Mouse (Mus musculus) midbrain, embryonic 10.5 days (tissue): ENCODE results near the gene Ptbp1. TPM values are rescaled to one million over a fixed set of nuclear protein-coding genes. Genes with fewer than 3 reads are reported as not detected.

ENCODE experiments used
- DNase-seq: peaks from one replicate; pipeline ENCODE4 v3.0.0-alpha.2; 2017; ENCODE audit warnings: low spot score
- H3K27ac ChIP-seq: fragments of 300-500 bp; sonication (generic); replicated peaks from 2 replicates; pipeline ENCODE4 v1.5.1; 2016; ENCODE audit warnings: mild to moderate bottlenecking
- H3K27me3 ChIP-seq: fragments of 300-500 bp; sonication (generic); 2 replicates; pipeline ENCODE4 v1.6.1; 2016; ENCODE audit warnings: low read depth, mild to moderate bottlenecking; ENCODE audit not compliant: poor library complexity, severe bottlenecking
- H3K36me3 ChIP-seq: fragments of 300-500 bp; sonication (generic); 2 replicates; pipeline ENCODE4 v1.6.1; 2016; ENCODE audit warnings: mild to moderate bottlenecking, moderate library complexity
- H3K4me1 ChIP-seq: fragments of 300-500 bp; sonication (generic); 2 replicates; pipeline ENCODE4 v1.6.1; 2016
- H3K4me3 ChIP-seq: fragments of 300-500 bp; sonication (generic); 2 replicates; pipeline ENCODE4 v1.5.1; 2016; ENCODE audit warnings: mild to moderate bottlenecking, moderate library complexity
- H3K9me3 ChIP-seq: fragments of 300-500 bp; sonication (generic); replicated peaks from 2 replicates; pipeline ENCODE4 v1.6.1; 2016; ENCODE audit warnings: mild to moderate bottlenecking
- WGBS: fragments of 180-500 bp; shearing (Covaris S2); methylation state at CpG from one replicate; pipeline ENCODE4 v1.1.7; 2016; 5-methylcytosine and 5-hydroxymethylcytosine counted together
- polyA plus RNA-seq: library from polyadenylated mRNA; unstranded; fragments of >200 nt; fragmentation: Nextera tagmentation; extraction: Ambion mirVana; gene quantifications from 2 replicates; pipeline ENCODE4 v1.2.1, GENCODE M21; 2016

Gene Ptbp1
- polyA plus RNA-seq, 1 experiment from 2014 or later = 334 TPM

DNA sequence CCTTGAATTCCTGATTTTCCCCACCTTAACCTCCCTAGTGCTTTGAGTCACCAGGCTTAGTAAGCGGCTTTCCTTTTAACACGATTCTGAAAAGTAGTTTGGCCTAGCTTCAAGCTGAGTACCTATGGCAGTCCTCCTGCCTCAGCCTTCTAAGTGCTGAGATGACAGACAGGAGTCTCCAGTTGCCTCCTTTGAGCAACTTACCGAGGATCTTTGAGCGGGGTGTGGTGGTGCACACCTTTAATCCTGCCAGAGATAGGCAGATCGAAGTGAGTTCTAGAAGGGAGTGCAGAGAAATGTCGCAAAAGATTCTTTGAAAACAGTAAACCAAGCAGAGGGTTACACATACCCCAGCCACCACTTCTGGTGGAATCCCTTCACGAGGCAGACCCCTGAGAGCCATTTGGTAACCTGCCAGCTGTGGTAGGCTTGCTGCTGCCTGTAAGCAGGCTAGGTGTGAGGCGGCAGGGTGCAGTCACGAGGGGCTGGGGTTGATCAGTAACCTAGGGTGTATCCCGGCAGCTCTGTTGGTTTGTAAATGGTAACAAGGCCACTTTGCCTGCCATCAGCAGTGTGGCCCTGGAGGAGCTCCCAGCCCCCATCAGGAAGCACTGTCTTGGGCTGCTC, 1.4 kb downstream of the Ptbp1 start:
- peaks cover 66% of the 10 kb centered on the region for H3K4me1 ChIP-seq
- H3K27ac ChIP-seq = peak overlapping the region; percentile 100
- H3K4me3 ChIP-seq = peak overlapping the region; percentile 74
- H3K27me3 ChIP-seq = no peaks in the 10 kb centered on the region
- H3K36me3 ChIP-seq = peaks cover 51% of the 10 kb centered on the region
- 10% methylated on average over 10 of the region's 10 CpGs for WGBS
- no peaks in the 10 kb centered on the region for H3K9me3 ChIP-seq
- DNase-seq = no peak

DNA sequence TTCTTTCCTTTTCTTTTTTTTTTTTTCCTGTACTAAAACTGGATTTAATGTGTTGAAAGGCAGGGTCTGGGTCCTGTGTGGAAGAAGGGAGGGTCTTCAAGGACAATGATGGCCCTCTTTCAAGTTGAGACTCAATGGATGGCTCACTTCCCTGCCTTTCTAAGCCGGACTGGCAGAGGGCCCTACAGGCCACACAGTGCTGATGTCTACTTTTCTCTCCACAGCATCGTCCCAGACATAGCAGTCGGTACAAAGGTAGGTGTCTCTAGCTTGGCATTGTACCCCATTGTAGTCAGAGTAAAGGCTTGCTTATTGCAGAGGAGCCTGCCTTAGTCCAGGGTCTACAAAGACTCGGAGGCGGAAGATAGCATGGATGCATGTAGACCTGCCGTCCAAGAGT, 2.1 kb downstream of the Ptbp1 start:
- H3K4me1 ChIP-seq = peaks cover 62% of the 10 kb centered on the region
- peaks cover 57% of the 10 kb centered on the region for H3K36me3 ChIP-seq
- no peaks in the 10 kb centered on the region for H3K27me3 ChIP-seq
- H3K27ac ChIP-seq = peak overlapping the region; percentile 100
- H3K9me3 ChIP-seq = no peaks in the 10 kb centered on the region
- 63% methylated on average over 6 of the region's 6 CpGs for WGBS
- no peak for DNase-seq
- peak overlapping the region; percentile 74 for H3K4me3 ChIP-seq

DNA sequence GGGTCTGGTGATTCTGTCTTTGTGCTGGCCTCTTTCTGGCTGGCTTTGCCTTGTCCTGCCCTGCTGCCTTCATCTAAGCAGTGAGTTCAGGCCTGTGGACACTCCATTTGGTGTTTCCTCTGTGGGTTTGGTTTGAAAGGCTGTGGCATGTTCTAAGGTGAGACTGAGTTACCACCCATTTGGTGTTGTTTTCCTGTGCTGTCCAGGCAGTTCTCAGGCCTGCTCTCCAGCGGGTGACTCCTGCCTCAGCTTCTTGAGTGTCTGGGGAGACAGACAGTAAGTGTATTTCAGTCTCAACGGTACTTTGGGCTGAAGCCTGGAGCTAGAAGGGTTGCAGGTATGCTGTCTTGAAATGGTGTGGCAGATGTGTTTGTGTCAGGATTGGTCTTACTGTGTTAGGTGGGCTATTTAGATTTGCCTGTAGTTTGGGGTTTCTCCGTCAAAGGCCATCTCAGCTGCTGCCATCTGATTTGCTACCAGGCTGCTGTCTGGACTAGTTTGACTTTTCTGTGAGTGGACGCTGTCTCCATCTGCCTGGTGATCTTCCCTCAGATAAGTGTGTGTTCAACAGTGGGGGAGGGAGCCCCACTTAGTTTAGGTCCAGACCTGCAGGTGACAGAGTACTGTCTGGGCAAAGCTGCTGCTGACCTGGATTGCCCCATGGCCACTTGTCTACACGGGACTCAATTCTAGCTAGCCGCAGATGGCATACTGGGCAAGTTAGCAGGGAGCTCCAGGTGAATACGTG, 2.7 kb downstream of the Ptbp1 start:
- H3K9me3 ChIP-seq = no peaks in the 10 kb centered on the region
- DNase-seq = no peak
- H3K27ac ChIP-seq = peak overlapping the region; percentile 100
- peak overlapping the region; percentile 74 for H3K4me3 ChIP-seq
- WGBS = 81% methylated on average over 7 of the region's 7 CpGs
- H3K36me3 ChIP-seq = peaks cover 63% of the 10 kb centered on the region
- peaks cover 56% of the 10 kb centered on the region for H3K4me1 ChIP-seq
- no peaks in the 10 kb centered on the region for H3K27me3 ChIP-seq

DNA sequence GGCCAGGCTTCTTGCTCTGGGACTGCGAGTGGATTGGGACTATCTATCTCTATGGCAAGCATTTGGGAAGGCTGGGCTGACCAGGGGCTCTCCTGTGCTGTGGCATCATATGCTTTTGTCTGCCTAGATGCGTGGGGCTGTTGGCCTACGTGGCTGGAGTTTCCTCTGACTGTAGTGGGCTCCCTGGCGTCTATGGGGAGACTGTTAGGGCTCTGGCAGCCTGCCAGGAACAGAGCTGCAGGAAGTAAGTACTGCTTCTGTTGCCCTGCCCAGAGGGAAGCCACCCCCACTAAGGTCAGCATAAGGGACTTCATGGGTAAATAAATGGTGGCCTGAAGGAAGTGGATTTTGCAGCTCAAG, 3.2 kb downstream of the Ptbp1 start:
- Histone ChIP-seq H3K27me3 (no peaks in the 10 kb centered on the region), H3K4me1 (peaks cover 50% of the 10 kb centered on the region), H3K4me3 (peak overlapping the region; percentile 74), H3K27ac (no peak overlapping the region; the same call in 1 of the 2 replicates), H3K9me3 (no peaks in the 10 kb centered on the region), H3K36me3 (peaks cover 68% of the 10 kb centered on the region)
- no peak for DNase-seq
- 75% methylated on average over 4 of the region's 4 CpGs for WGBS

DNA sequence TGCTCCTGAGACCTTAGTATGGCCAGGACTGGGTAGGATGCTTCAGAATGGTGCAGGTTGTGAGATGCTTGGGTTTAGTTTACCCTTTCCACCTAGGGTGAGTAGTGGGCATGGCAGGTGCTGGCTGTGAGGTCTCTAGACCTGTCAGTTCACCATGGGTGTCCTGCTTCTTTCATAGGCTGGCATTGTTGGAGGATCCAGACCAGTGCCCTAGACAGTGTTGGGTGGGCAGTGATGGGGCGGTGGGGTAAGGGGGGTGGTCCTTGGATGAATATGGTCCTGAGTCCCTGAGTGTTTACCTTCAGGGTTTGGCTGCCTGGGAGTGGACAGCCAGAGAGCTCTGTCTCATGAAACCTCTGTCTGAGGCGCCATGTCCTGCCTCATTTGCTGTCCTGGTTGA, 3.7 kb downstream of the Ptbp1 start:
- Histone ChIP-seq H3K27me3 (no peaks in the 10 kb centered on the region), H3K36me3 (peaks cover 73% of the 10 kb centered on the region), H3K27ac (no peak overlapping the region; the same call in 1 of the 2 replicates), H3K4me1 (peaks cover 45% of the 10 kb centered on the region), H3K4me3 (peak overlapping the region; percentile 74; the same call in 1 of the 2 replicates), H3K9me3 (no peaks in the 10 kb centered on the region)
- no peak for DNase-seq
- 94% methylated on average over 2 of the region's 2 CpGs for WGBS

DNA sequence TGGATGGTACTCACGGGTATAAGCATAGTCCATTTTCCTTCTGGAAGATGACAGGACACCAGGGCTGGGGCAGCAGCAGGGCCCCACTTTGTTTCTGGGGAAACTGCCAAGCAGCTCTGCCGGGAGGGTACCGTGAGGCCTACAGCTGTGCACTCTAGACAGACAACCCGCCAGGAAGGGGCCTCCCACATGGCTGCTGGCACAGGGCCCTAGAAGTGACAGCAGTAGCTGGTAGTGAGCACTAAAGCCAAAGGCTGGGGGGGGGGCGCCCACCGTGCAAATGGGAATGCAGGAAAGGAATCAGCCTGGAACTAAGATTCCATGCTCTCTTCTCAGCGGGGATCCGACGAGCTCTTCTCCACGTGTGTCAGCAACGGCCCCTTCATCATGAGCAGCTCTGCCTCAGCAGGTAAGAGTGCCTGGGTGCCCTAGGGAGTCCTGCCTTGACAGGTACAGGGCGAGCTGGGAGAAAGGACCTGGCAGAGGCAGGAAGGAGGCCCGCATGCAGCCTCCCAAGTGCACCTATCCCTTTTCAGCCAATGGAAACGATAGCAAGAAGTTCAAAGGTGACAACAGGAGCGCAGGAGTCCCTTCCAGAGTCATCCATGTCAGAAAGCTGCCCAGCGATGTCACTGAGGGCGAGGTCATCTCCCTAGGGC, 4.3 kb downstream of the Ptbp1 start:
- H3K27me3 ChIP-seq = no peaks in the 10 kb centered on the region
- DNase-seq = no peak
- peaks cover 39% of the 10 kb centered on the region for H3K4me1 ChIP-seq
- peak overlapping the region; percentile 74; the same call in 1 of the 2 replicates for H3K4me3 ChIP-seq
- no peak overlapping the region for H3K27ac ChIP-seq
- peaks cover 79% of the 10 kb centered on the region for H3K36me3 ChIP-seq
- no peaks in the 10 kb centered on the region for H3K9me3 ChIP-seq
- 81% methylated on average over 17 of the region's 17 CpGs for WGBS

DNA sequence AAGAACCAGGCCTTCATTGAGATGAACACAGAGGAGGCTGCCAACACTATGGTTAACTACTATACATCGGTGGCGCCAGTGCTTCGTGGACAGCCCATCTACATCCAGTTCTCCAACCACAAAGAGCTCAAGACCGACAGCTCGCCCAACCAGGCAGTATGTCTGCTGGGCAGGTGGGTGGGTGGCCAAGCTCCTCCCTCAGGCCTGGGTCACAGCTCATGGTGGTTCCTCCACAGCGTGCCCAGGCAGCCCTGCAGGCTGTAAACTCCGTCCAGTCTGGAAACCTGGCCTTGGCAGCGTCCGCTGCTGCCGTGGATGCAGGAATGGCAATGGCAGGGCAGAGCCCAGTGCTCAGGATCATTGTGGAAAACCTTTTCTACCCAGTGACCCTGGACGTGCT, 4.9 kb downstream of the Ptbp1 start:
- H3K27me3 ChIP-seq = no peaks in the 10 kb centered on the region
- 92% methylated on average over 11 of the region's 11 CpGs for WGBS
- no peak for DNase-seq
- H3K27ac ChIP-seq = no peak overlapping the region
- peaks cover 35% of the 10 kb centered on the region for H3K4me1 ChIP-seq
- peak overlapping the region; percentile 20; the same call in 1 of the 2 replicates for H3K4me3 ChIP-seq
- peaks cover 85% of the 10 kb centered on the region for H3K36me3 ChIP-seq
- H3K9me3 ChIP-seq = no peaks in the 10 kb centered on the region

DNA sequence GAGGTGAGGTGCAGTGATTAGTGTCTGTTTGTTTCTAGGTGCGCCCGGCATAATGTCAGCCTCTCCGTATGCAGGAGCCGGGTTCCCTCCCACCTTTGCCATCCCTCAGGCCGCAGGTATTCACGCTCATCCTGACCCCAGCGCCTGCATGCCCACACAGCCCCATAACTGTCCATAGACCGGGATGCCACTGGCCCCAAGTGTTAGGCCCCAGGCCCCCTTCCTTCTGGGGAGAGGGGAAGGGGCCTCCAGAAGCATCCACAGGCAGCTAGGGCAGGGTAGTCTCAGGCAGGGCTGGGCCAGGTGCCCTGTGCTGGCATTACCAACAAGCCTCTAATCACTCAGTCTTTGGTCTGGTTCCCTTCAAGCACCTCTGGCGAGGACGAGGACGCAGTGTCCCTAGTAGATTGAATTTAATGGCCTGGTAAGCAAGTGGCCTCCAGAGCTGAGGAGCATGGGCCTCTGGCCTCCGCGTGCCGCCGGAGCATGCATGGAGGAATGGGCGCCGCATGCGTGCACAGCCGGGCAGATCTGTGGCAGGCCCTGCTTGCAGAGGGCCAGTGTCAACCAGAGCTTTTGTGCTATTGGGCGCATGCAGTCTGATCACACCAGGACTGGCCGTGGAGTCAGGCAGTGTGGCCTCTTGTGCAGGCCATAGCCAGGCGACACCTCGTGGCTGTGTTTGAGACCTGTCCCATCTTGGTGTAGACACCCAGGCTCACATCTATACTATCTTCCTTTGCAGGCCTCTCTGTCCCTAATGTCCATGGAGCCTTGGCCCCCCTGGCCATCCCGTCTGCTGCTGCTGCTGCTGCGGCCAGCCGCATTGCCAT, 6.1 kb downstream of the Ptbp1 start:
- Histone ChIP-seq H3K4me1 (peaks cover 42% of the 10 kb centered on the region), H3K27me3 (no peaks in the 10 kb centered on the region), H3K36me3 (peaks cover 97% of the 10 kb centered on the region), H3K27ac (no peak overlapping the region), H3K9me3 (no peaks in the 10 kb centered on the region), H3K4me3 (peak overlapping the region; percentile 10; the same call in 1 of the 2 replicates)
- WGBS = 93% methylated on average over 26 of the region's 26 CpGs
- no peak for DNase-seq

DNA sequence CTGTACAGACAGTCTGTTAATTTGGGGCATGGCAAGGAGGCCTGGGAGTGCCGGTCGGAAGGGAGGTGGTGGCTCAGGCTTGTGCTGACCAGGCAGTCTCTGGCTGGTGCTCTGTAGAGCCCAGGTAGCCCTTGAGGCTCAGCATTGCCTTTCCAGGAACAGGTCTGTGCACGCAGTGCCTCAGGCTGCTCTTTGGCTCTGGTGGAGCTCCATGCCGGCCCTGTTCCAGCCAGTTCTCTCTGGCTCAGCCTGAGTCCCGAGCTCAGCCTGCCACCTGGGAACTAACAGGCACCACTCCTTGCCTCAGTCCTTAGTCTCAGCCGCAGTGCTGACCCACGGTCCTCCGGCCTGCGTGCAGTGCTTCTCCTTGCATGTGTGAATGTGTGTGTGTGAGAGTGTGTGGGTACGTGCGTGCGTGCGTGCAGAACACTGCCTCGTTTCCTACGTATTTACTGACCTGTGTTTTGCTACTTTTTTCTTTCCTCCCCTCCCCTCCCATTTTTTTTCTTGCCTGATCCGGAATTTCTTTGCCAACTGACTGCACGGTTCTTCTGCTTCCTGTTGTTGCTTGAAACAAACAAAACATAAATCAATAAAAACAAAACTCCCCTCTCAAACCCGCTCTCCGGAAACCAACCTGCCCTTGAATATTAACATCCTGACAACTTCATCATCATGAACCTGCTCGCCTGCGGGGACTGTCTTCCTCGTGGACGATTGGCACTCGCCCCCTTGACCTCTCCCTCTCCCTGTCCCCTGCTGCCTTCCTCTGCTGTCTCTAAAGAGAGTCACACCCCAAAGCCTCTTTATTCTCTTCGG, 7.2 kb downstream of the Ptbp1 start:
- Histone ChIP-seq H3K27me3 (no peaks in the 10 kb centered on the region), H3K9me3 (no peaks in the 10 kb centered on the region), H3K27ac (no peak overlapping the region), H3K4me3 (no peak overlapping the region; the same call in 1 of the 2 replicates), H3K4me1 (peaks cover 38% of the 10 kb centered on the region), H3K36me3 (peaks cover 100% of the 10 kb centered on the region)
- WGBS = 87% methylated on average over 25 of the region's 25 CpGs
- DNase-seq = no peak

DNA sequence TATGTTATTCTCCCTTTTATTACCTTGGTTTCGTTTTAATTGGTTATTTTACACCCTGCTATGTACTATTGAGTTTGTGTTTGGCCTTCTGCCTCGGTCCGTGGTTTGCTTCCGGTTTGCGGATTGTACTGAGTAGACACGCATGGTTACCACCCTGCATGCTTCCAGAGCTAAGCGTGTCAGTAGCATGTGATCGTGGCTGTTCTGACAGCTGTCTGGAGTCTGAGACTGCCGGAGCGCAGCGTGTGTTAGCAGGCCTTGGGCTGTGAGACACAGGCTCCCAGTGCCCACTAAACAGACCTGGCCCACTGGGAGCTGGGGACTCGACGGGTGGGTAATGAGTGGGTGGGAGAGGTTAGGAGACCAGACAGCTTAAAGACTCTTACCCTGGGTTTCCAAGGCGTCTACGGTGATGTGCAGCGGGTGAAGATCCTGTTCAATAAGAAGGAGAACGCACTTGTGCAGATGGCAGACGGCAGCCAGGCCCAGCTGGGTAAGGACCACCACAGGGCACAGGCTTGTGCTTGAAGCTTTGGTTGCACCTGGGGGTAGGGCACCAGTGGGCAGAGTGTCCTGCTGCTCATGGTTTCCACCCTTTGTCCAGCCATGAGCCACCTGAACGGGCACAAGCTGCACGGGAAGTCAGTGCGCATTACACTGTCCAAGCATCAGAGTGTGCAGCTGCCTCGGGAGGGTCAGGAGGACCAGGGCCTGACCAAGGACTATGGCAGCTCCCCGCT, 8.0 kb downstream of the Ptbp1 start:
- H3K9me3 ChIP-seq = no peaks in the 10 kb centered on the region
- no peak for DNase-seq
- peaks cover 37% of the 10 kb centered on the region for H3K4me1 ChIP-seq
- 93% methylated on average over 23 of the region's 23 CpGs for whole genome bisulfite sequencing
- no peak overlapping the region; the same call in 1 of the 2 replicates for H3K4me3 ChIP-seq
- H3K36me3 ChIP-seq = peaks cover 100% of the 10 kb centered on the region
- no peak overlapping the region for H3K27ac ChIP-seq
- no peaks in the 10 kb centered on the region for H3K27me3 ChIP-seq

DNA sequence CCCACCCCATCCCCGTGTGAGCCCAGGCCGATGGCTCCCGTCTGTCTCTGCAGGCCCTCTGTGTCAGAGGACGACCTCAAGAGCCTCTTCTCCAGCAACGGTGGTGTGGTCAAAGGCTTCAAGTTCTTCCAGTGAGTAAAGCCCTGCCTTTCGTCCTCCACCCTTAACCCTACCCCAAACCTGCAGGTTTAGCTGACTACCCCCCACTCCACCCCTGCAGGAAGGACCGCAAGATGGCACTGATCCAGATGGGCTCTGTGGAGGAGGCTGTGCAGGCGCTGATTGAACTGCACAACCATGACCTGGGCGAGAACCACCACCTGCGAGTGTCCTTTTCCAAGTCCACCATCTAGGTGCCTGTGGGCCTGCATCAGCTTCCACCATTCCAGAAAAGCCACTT, 8.7 kb downstream of the Ptbp1 start:
- WGBS = 81% methylated on average over 10 of the region's 10 CpGs
- H3K9me3 ChIP-seq = no peaks in the 10 kb centered on the region
- H3K36me3 ChIP-seq = peaks cover 98% of the 10 kb centered on the region

More for the DNA sequence above, 8.7 kb downstream of the Ptbp1 start:
- H3K4me3 ChIP-seq = peak overlapping the region; percentile 14; the same call in 1 of the 2 replicates
- no peak overlapping the region for H3K27ac ChIP-seq
- H3K4me1 ChIP-seq = peaks cover 33% of the 10 kb centered on the region
- DNase-seq = no peak
- no peaks in the 10 kb centered on the region for H3K27me3 ChIP-seq
